Mouse (Mus musculus): Measurements from ENCODE around the gene Kcnt2. TPM values are rescaled to one million over a fixed set of nuclear protein-coding genes. Genes with fewer than 3 reads are reported as not detected.

The Kcnt2 gene
- total and polyA plus RNA-seq, 2 experiments from 2014 or later: 2.7 to 5.4 TPM

DNA sequence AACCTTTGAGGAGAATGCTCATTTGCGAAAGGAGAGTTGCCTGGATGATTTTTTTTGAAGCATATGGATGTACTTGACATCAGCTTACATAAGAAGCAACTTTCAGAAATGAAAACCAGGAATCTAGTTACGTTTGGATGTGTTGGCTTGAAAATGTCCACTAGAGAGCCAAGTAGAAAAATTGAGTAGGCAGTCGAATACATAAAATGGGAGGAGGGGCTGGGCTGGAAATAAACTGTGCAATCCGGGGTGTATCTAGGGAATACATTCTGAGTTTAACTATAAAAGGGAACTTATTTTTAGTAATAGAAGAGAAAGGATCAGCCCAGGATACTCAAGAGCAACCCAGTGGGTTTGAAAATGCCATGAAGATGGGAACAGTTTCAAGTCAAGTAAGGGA, 93.4 kb downstream of the Kcnt2 start:
- no peak for ATAC-seq

DNA sequence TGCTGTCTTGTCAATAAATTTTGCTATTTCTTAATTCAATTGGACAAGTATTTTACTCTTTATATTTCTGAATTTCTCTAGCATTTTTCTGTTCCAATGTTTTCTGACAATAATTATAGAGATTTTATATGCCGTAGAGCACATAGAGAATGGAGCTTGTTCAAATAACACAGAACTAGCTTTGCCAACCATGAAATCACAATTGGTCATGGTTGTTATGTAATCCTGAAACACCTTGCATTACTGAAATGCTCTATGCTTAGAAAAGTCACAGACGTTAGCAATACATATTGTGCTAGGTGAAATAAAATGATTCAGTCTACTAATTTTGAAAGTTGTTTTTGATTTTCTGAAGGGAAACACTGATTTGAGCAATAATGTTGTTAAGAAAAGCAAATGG, 118.8 kb downstream of the Kcnt2 start:
- H3K4me1 ChIP-seq (ENCODE audit: insufficient read depth, low read length): no peaks in the 10 kb centered on the region
- ATAC-seq: no peak
- H3K9me3 ChIP-seq (ENCODE audit: low read length): no peaks in the 10 kb centered on the region
- no peak overlapping the region for H3K4me2 ChIP-seq (ENCODE audit: low read depth, low read length)
- 36% methylated on average over 2 of the region's 2 CpGs for WGBS
- no peak overlapping the region for H3K9ac ChIP-seq (replicated peaks; ENCODE audit: low read length)
- DNase-seq (ENCODE audit: low spot score): no peak
- TF ChIP-seq CTCF (IDR thresholded peaks at IDR 0.05; ENCODE audit: low read depth): no peak
- H3K27ac ChIP-seq: no peak overlapping the region
- no peak overlapping the region for H3K4me3 ChIP-seq (ENCODE audit: low read length)
- no peaks in the 10 kb centered on the region for H3K36me3 ChIP-seq (ENCODE audit: insufficient read depth, low read length)
- no peaks in the 10 kb centered on the region for H3K27me3 ChIP-seq (ENCODE audit: insufficient read depth, low read length)

More for the DNA sequence above, 93.4 kb downstream of the Kcnt2 start:
- H3K9me3 ChIP-seq (ENCODE audit: low read length): no peaks in the 10 kb centered on the region
- DNase-seq (ENCODE audit: low spot score): no peak
- no peak overlapping the region for H3K4me3 ChIP-seq (ENCODE audit: low read length)
- H3K4me1 ChIP-seq (ENCODE audit: insufficient read depth, low read length): no peaks in the 10 kb centered on the region
- no peak for TF ChIP-seq CTCF (IDR thresholded peaks at IDR 0.05; ENCODE audit: low read depth)
- WGBS: 75% methylated on average over 4 of the region's 4 CpGs
- no peaks in the 10 kb centered on the region for H3K36me3 ChIP-seq (ENCODE audit: insufficient read depth, low read length)
- no peak overlapping the region for H3K27ac ChIP-seq
- no peak overlapping the region for H3K9ac ChIP-seq (replicated peaks; ENCODE audit: low read length)
- H3K27me3 ChIP-seq (ENCODE audit: insufficient read depth, low read length): no peaks in the 10 kb centered on the region
- no peak overlapping the region for H3K4me2 ChIP-seq (ENCODE audit: low read depth, low read length)

DNA sequence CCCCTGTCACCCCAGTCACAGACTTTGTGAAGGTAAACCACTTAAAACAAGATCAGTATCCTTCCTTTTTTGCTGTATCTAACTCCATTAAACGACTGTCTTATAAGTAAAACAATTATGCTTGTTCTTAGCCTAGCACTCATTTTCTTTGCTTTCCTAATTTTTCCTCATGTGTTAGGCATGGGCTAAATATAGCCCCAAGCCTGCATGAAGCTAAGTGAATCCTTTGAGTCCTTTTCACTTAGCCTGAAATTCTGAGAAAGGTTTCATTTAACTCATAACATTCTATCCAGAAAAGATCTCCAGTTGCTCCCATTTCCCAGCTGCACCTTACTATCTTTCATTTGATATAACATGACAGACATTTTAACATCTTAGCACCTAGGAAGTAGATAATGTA, 127.6 kb downstream of the Kcnt2 start:
- Histone ChIP-seq H3K9me3 (ENCODE audit: low read length) (no peaks in the 10 kb centered on the region), H3K9ac (replicated peaks; ENCODE audit: low read length) (no peak overlapping the region), H3K4me2 (ENCODE audit: low read depth, low read length) (no peak overlapping the region), H3K27ac (no peak overlapping the region), H3K4me3 (ENCODE audit: low read length) (no peak overlapping the region), H3K4me1 (ENCODE audit: insufficient read depth, low read length) (no peaks in the 10 kb centered on the region), H3K36me3 (ENCODE audit: insufficient read depth, low read length) (no peaks in the 10 kb centered on the region), H3K27me3 (ENCODE audit: insufficient read depth, low read length) (no peaks in the 10 kb centered on the region)
- ATAC-seq (no peak), DNase-seq (ENCODE audit: low spot score) (no peak)
- 82% methylated on average over 1 of the region's 1 CpGs for WGBS
- no peak for TF ChIP-seq CTCF (IDR thresholded peaks at IDR 0.05; ENCODE audit: low read depth)

DNA sequence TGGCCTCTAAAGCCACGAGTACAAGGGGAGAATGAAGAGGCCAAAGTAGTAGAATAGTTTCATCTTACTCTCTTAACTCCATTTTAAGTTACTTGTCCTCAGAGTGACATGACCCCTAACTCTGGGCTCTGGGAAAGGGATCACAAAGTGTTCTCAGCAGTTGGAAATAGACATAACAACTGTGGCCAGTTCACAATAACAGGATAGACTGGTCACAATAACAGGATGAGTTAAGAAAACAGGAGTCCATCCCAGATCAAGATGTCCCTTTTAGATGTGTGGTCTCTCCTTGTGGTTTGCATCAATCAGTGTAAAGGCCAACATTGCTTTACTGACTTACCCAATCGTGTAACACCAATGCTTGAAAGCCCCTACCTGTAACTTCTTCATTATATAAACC, 132.8 kb downstream of the Kcnt2 start:
- TF ChIP-seq CTCF (IDR thresholded peaks at IDR 0.05; ENCODE audit: low read depth): no peak
- H3K4me3 ChIP-seq (ENCODE audit: low read length): no peak overlapping the region
- whole genome bisulfite sequencing: 74% methylated on average over 2 of the region's 2 CpGs

DNA sequence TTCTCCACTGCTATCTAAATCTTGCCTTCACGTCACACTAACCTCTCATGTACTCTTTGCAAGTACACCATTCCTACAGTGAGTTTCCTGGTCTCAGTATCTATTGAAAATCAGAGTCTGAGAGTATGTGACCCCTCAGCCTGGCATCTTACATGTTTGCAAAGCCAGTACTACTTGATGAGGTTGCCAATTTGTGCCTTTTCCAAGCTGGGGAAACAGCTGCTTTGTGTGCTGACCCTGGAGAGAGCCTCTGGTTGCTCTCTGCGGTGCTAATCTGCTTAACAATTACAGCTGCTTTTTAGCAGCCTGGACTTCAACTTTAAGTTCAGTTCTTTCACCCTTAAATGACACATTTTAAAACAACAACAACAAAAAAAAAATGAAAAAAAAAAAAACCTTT, 133.6 kb downstream of the Kcnt2 start:
- 46% methylated on average over 2 of the region's 2 CpGs for WGBS
- no peak overlapping the region for H3K9ac ChIP-seq (replicated peaks; ENCODE audit: low read length)
- no peak overlapping the region for H3K27ac ChIP-seq
- DNase-seq (ENCODE audit: low spot score): no peak
- no peak for TF ChIP-seq CTCF (IDR thresholded peaks at IDR 0.05; ENCODE audit: low read depth)
- H3K27me3 ChIP-seq (ENCODE audit: insufficient read depth, low read length): no peaks in the 10 kb centered on the region
- ATAC-seq: no peak
- no peak overlapping the region for H3K4me3 ChIP-seq (ENCODE audit: low read length)
- H3K4me1 ChIP-seq (ENCODE audit: insufficient read depth, low read length): no peaks in the 10 kb centered on the region
- no peaks in the 10 kb centered on the region for H3K9me3 ChIP-seq (ENCODE audit: low read length)
- no peak overlapping the region for H3K4me2 ChIP-seq (ENCODE audit: low read depth, low read length)
- H3K36me3 ChIP-seq (ENCODE audit: insufficient read depth, low read length): no peaks in the 10 kb centered on the region

More for the DNA sequence above, 132.8 kb downstream of the Kcnt2 start:
- Histone ChIP-seq H3K9me3 (ENCODE audit: low read length) (no peaks in the 10 kb centered on the region), H3K27me3 (ENCODE audit: insufficient read depth, low read length) (no peaks in the 10 kb centered on the region), H3K27ac (no peak overlapping the region), H3K9ac (replicated peaks; ENCODE audit: low read length) (no peak overlapping the region), H3K4me1 (ENCODE audit: insufficient read depth, low read length) (no peaks in the 10 kb centered on the region), H3K36me3 (ENCODE audit: insufficient read depth, low read length) (no peaks in the 10 kb centered on the region), H3K4me2 (ENCODE audit: low read depth, low read length) (no peak overlapping the region)
- DNase-seq (ENCODE audit: low spot score): no peak
- no peak for ATAC-seq

DNA sequence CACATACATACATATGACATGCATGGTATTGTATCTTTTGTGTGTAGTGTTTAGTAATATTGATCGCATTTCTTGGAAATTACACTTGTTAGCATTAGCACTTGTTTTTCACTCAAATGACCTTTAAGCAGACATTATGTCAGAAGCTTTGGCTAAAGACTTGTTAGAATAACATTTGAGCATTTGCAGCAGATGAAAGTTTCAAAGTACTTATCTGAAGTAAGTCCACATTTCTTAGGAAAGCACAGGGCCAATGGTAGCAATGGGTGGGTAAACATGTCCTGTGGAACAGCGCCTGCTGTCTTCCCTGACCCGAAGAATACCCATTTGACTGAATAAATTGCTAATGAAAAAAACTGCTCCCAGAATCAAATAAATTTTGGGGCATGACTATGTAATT, 135.1 kb downstream of the Kcnt2 start:
- DNase-seq (ENCODE audit: low spot score) (no peak), ATAC-seq (no peak)
- 91% methylated on average over 3 of the region's 3 CpGs for WGBS
- H3K9ac ChIP-seq (replicated peaks; ENCODE audit: low read length): no peak overlapping the region
- H3K36me3 ChIP-seq (ENCODE audit: insufficient read depth, low read length): no peaks in the 10 kb centered on the region
- no peak overlapping the region for H3K27ac ChIP-seq
- no peaks in the 10 kb centered on the region for H3K4me1 ChIP-seq (ENCODE audit: insufficient read depth, low read length)
- no peak overlapping the region for H3K4me3 ChIP-seq (ENCODE audit: low read length)
- no peak overlapping the region for H3K4me2 ChIP-seq (ENCODE audit: low read depth, low read length)
- H3K9me3 ChIP-seq (ENCODE audit: low read length): no peaks in the 10 kb centered on the region
- no peaks in the 10 kb centered on the region for H3K27me3 ChIP-seq (ENCODE audit: insufficient read depth, low read length)
- TF ChIP-seq CTCF (IDR thresholded peaks at IDR 0.05; ENCODE audit: low read depth): no peak

DNA sequence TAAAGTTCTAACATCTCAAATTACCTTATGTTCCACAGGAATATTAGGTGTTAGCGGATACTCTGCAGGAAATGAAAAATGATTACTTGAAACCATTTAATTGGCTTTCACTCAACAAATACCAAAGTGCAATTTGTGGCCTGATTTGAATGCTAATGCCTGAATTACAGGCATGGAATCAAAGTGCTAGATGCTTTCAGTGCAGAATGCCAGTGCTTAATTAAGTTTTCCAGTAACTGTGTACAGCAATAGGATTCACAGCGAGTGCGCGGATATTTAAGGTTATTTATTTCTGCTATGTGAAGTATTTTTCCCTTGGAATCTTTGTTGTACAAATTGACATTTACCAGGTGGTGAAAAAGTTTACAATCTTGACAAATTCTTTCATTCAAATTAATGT, 144.3 kb downstream of the Kcnt2 start:
- no peak for TF ChIP-seq CTCF (IDR thresholded peaks at IDR 0.05; ENCODE audit: low read depth)
- H3K4me1 ChIP-seq (ENCODE audit: insufficient read depth, low read length): no peaks in the 10 kb centered on the region
- H3K4me2 ChIP-seq (ENCODE audit: low read depth, low read length): no peak overlapping the region
- no peak overlapping the region for H3K9ac ChIP-seq (replicated peaks; ENCODE audit: low read length)
- WGBS: 66% methylated on average over 4 of the region's 4 CpGs
- H3K27ac ChIP-seq: no peak overlapping the region
- no peak for DNase-seq (ENCODE audit: low spot score)
- no peak overlapping the region for H3K4me3 ChIP-seq (ENCODE audit: low read length)
- H3K36me3 ChIP-seq (ENCODE audit: insufficient read depth, low read length): no peaks in the 10 kb centered on the region
- ATAC-seq: no peak
- no peaks in the 10 kb centered on the region for H3K9me3 ChIP-seq (ENCODE audit: low read length)
- no peaks in the 10 kb centered on the region for H3K27me3 ChIP-seq (ENCODE audit: insufficient read depth, low read length)

All from hindbrain, postnatal 0 days (tissue).